In genomic region chr1:66700693-66701575, GRCm38 (mm10) we compare ENCODE assay signal across 8 mouse cellular contexts. TPM values are rescaled to one million over a fixed set of nuclear protein-coding genes. Genes with fewer than 3 reads are reported as not detected.
DNase-seq lines count a peak whose midpoint lies in the region; ATAC-seq lines count a peak whose summit lies in the region.

TSS of gene Rpe (plus strand) at chr1:66700831.

- H3K4me2 ChIP-seq in hindbrain, embryonic 15.5 days = peak within 1 kb of the TSS; percentile 71

- peak within 1 kb of the TSS; percentile 86 for H3K27ac ChIP-seq in hindbrain, embryonic 15.5 days (replicated peaks)

- peak within 1 kb of the TSS; percentile 68 for H3K9ac ChIP-seq in hindbrain, embryonic 15.5 days

- DNase-seq in R1 (ENCODE audit: low read depth, low spot score) = peak; percentile 93
- DNase-seq in cerebellum, postnatal 25 days = peak; percentile 92 to 97
- peak; percentile 87 to 91 for DNase-seq in frontal cortex, postnatal 36 days (ENCODE audit: low spot score in 2 of 2)
- peak; percentile 83 for DNase-seq in left cerebral cortex, adult 11 months (ENCODE audit: low spot score)
- peak; percentile 95 to 96 for DNase-seq in lung, postnatal 4 days
- DNase-seq in retina, postnatal 7 days (ENCODE audit: low read depth, low spot score) = peak; percentile 87
- DNase-seq in urinary bladder, adult 2 months (ENCODE audit: low spot score) = peak; percentile 86

- peak; percentile 100 for ATAC-seq in hindbrain, embryonic 15.5 days (ENCODE audit: low FRiP score, low read depth)

- H3K36me3 ChIP-seq in hindbrain, embryonic 15.5 days = no peaks in the 10 kb centered on the region

- no peaks in the 10 kb centered on the region for H3K9me3 ChIP-seq in hindbrain, embryonic 15.5 days

- peaks cover 34% of the 10 kb centered on the region for H3K4me1 ChIP-seq in hindbrain, embryonic 15.5 days (replicated peaks)

- no peaks in the 10 kb centered on the region for H3K27me3 ChIP-seq in hindbrain, embryonic 15.5 days

- WGBS in hindbrain, embryonic 15.5 days = under 1% methylated on average over 73 of the region's 73 CpGs

- H3K4me3 ChIP-seq in hindbrain, embryonic 15.5 days = peak within 1 kb of the TSS; percentile 61

RNA-seq across cellular contexts. Expression of gene Rpe, which starts in this region (rescaled TPM):
- 37.4 and 38.0 TPM in 2 replicates for polyA plus RNA-seq in hindbrain, embryonic 15.5 days (2015; fragmentation: Nextera tagmentation; extraction: Ambion mirVana)
- 27.0 and 31.1 TPM in 2 replicates for polyA plus RNA-seq in urinary bladder, adult 2 months (2012; rRNA removed)

Comparison
In these comparisons a context has a peak if more than half of its experiments do, and no peak if none do; other contexts are left out.
1. Peak in every context shown above with its lines: DNase-seq, ATAC-seq, H3K4me3 ChIP-seq and H3K27ac ChIP-seq.